Mouse (Mus musculus): ENCODE measurements around the gene Ntn1. TPM values are rescaled to one million over a fixed set of nuclear protein-coding genes. Genes with fewer than 3 reads are reported as not detected.

Ntn1 gene
- polyA plus RNA-seq, 1 experiment from 2014 or later, result 0.15 TPM

DNA sequence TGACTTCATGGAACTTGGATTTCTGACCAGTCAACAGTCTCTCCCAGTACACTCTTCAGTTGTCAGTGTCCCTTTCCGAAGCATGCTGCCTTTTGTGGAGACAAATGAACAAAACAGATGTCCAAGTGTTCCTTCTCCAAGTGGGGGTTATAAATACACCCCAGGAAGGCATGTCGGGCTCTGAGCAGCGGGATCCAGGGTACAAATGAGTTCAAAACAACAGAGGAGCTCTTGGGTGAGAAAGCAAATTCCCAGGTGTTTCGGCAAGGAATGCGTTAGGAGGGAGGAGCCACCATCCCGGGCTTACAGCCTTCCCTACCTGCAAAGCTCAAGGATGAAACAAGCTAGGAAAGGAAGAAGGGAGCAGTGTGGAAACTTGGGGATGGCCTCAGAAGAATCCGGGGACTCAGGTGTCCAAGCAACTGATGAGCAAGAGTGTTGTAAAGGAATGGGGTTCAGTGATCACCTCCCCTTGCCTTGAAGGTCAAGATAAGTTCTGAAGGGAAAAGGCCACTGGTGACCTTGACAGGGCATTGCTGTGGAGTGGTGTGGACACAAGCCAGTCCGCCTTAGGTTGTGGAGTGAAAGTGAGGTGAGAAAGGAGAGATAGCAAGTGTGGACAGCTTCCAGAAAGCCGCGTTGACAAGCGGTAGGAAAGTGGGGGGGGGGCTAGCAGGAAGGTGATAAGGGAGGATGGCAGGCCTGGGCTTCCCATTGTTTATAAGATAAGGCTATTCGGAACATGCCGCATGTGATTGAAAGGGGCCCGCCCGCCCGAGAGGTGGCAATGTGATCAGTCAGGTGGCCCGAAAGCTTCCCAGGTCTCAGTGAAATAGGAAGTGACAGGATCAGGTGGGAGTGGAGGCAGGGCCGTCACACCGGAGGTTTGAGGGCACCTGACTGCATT, 10.0 kb downstream of the Ntn1 start:
- Histone ChIP-seq H3K27ac (replicated peaks) (no peak overlapping the region), H3K4me2 (no peak overlapping the region), H3K9me3 (replicated peaks) (no peaks in the 10 kb centered on the region), H3K9ac (no peak overlapping the region), H3K4me3 (replicated peaks) (no peak overlapping the region), H3K36me3 (replicated peaks) (no peaks in the 10 kb centered on the region), H3K4me1 (replicated peaks) (peaks cover 11% of the 10 kb centered on the region), H3K27me3 (peaks cover 96% of the 10 kb centered on the region)
- 3% methylated on average over 19 of the region's 19 CpGs for WGBS (ENCODE audit: insufficient replicate concordance)
- ATAC-seq (ENCODE audit: insufficient read depth), result no peak

DNA sequence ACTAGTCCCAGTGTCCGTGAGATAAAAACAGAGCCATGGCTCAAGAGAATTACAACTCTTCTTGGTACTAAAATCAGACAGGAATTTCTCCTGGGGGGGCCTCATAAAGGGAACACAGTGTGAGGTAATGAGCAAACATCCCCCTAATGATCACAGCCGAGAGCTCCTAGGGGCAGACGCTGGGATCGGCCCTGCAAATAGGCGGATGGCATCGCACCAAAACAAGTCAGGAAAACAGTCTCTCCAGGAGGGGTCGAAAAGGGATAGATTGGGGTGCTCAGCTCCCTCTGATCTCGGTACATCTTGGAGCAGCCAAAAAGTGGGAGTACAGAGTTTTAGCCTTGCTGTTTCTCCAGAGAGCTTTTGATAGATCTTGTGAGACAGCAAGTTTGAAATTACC, 11.0 kb downstream of the Ntn1 start:
- Histone ChIP-seq H3K4me2 (no peak overlapping the region), H3K9ac (no peak overlapping the region), H3K4me1 (replicated peaks) (peaks cover 20% of the 10 kb centered on the region), H3K36me3 (replicated peaks) (no peaks in the 10 kb centered on the region), H3K27me3 (peaks cover 96% of the 10 kb centered on the region), H3K27ac (replicated peaks) (no peak overlapping the region), H3K9me3 (replicated peaks) (no peaks in the 10 kb centered on the region), H3K4me3 (replicated peaks) (no peak overlapping the region)
- no peak for ATAC-seq (ENCODE audit: insufficient read depth)
- 1% methylated on average over 8 of the region's 8 CpGs for WGBS (ENCODE audit: insufficient replicate concordance)

DNA sequence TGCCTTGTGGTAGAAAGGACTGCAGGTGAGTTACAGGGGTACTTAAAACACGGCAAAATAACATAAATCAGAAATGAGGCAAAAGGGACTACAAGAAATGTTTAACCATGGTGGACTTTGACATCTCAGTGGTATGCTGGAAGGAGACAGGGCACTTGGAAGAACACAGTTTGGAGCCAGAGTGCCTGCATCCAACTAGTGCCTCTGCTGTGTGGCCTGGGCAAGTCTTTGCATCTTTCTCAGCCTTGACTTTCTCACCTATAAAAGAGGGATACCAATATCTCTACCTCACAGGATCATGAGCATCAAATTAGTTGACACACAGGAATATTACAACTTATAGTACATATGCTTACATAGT, 12.0 kb downstream of the Ntn1 start:
- no peaks in the 10 kb centered on the region for H3K9me3 ChIP-seq (replicated peaks)
- peaks cover 96% of the 10 kb centered on the region for H3K27me3 ChIP-seq
- ATAC-seq (ENCODE audit: insufficient read depth), result no peak
- H3K4me1 ChIP-seq (replicated peaks), result peaks cover 20% of the 10 kb centered on the region
- H3K4me2 ChIP-seq, result no peak overlapping the region
- no peak overlapping the region for H3K27ac ChIP-seq (replicated peaks)
- no peaks in the 10 kb centered on the region for H3K36me3 ChIP-seq (replicated peaks)
- no peak overlapping the region for H3K9ac ChIP-seq
- H3K4me3 ChIP-seq (replicated peaks), result no peak overlapping the region
- 13% methylated on average over 1 of the region's 1 CpGs for WGBS (ENCODE audit: insufficient replicate concordance)

DNA sequence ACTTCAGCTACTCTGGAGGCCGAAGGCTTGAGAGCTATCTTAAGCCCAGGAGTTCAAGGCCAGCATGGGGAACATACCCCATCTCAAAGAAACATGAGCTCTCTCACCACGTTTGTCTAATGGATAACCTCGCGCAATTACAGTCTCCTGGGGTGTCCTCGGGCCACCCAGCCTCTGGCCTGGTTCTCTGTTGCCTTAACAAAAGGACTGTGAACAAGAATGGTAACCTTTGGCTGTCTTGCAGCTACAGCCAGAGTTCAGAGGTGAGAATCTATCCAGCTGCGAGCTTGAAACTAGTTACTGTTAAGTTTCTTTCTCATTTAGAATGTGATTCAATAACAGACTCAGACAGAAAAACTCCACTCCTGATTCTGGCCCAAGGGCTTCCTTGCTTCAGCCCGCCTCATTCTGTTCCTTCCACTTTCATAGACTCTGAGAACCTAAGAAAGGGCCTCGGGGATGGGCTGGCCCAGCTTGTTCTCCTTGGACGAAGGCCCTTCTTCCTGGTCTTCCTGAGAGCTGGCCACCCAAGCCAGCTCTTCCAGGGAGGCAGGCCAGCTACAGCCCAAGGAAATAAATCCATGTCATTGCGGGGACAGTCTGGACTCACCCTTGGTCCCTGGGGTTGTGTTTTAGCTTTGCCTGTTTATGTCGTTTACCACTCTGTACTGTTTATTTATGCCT, 12.5 kb downstream of the Ntn1 start:
- peaks cover 20% of the 10 kb centered on the region for H3K4me1 ChIP-seq (replicated peaks)
- H3K27me3 ChIP-seq, result peaks cover 98% of the 10 kb centered on the region
- H3K27ac ChIP-seq (replicated peaks), result no peak overlapping the region
- no peak overlapping the region for H3K4me2 ChIP-seq
- no peak overlapping the region for H3K4me3 ChIP-seq (replicated peaks)
- H3K9me3 ChIP-seq (replicated peaks), result no peaks in the 10 kb centered on the region
- WGBS (ENCODE audit: insufficient replicate concordance), result 34% methylated on average over 11 of the region's 11 CpGs
- H3K36me3 ChIP-seq (replicated peaks), result no peaks in the 10 kb centered on the region
- H3K9ac ChIP-seq, result no peak overlapping the region
- no peak for ATAC-seq (ENCODE audit: insufficient read depth)

DNA sequence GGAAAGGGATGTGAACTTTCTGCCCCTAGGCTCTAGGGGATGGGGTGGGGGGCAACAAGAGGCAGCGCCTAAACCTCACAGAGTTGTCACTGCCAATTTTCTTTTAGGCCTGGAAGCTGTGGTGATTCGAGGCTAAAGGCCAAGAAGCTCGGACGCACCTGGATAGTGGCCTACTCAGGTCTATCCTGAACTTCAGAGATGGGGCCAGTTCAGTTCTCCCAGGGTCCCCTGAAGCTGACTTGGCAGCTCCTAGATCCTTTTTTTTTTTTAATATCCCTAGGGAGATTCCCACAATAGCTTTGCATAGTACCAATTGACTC, 13.2 kb downstream of the Ntn1 start:
- Histone ChIP-seq H3K36me3 (replicated peaks) (no peaks in the 10 kb centered on the region), H3K27ac (replicated peaks) (no peak overlapping the region), H3K4me2 (peak overlapping the region; percentile 70), H3K27me3 (peaks cover 97% of the 10 kb centered on the region), H3K9me3 (replicated peaks) (no peaks in the 10 kb centered on the region), H3K9ac (no peak overlapping the region), H3K4me1 (replicated peaks) (peaks cover 20% of the 10 kb centered on the region), H3K4me3 (replicated peaks) (peak overlapping the region; percentile 56)
- ATAC-seq (ENCODE audit: insufficient read depth), result no peak
- 36% methylated on average over 4 of the region's 4 CpGs for WGBS (ENCODE audit: insufficient replicate concordance)

DNA sequence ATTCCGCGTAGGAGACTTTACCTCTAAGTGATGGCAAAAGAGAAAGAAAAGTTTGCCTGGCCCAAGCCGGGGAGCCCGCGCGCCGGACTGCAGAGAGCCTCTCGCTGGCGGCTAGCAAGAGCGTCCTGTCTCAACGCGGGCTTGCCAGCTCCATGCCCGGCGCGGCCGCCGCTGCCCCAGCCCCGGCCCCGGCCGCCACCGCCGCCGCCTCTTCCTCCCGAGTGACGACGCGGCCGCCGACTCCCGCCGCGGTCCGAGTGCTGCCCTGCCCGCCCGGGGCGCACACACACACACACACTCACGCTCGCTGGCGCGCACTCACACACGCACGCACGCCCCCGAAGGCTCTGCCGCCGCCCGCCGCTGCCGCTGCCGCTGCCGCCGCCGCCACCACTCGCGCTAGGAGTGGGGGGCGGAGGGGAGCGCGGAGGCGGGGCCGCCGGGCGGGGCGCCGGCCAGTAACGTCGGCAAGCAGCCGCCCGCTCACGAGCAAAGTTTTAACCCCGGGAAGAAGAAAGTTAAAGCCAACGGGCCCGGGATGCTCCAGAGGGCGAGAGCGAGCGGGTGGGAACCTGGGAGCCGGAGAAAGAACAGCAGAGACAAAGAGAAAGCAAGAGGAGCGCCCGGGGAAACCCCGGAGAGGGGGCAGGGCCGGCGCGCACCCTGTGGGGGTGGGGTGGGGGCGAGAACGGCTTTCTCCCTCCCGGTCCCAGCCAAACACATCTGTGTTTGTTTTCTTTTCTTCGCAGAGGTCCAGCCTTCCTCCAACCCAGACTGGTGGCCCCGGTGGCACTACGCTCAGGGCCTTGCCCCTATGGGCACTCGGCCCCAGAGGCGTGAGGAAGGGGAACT, 13.8 kb downstream of the Ntn1 start:
- no peak overlapping the region for H3K9ac ChIP-seq
- no peak for ATAC-seq (ENCODE audit: insufficient read depth)
- H3K27me3 ChIP-seq, result peaks cover 97% of the 10 kb centered on the region
- no peak overlapping the region for H3K27ac ChIP-seq (replicated peaks)
- peaks cover 20% of the 10 kb centered on the region for H3K4me1 ChIP-seq (replicated peaks)
- no peaks in the 10 kb centered on the region for H3K36me3 ChIP-seq (replicated peaks)
- 2% methylated on average over 90 of the region's 90 CpGs for WGBS (ENCODE audit: insufficient replicate concordance)
- peak overlapping the region; percentile 70 for H3K4me2 ChIP-seq
- peak overlapping the region; percentile 56 for H3K4me3 ChIP-seq (replicated peaks)
- H3K9me3 ChIP-seq (replicated peaks), result no peaks in the 10 kb centered on the region

DNA sequence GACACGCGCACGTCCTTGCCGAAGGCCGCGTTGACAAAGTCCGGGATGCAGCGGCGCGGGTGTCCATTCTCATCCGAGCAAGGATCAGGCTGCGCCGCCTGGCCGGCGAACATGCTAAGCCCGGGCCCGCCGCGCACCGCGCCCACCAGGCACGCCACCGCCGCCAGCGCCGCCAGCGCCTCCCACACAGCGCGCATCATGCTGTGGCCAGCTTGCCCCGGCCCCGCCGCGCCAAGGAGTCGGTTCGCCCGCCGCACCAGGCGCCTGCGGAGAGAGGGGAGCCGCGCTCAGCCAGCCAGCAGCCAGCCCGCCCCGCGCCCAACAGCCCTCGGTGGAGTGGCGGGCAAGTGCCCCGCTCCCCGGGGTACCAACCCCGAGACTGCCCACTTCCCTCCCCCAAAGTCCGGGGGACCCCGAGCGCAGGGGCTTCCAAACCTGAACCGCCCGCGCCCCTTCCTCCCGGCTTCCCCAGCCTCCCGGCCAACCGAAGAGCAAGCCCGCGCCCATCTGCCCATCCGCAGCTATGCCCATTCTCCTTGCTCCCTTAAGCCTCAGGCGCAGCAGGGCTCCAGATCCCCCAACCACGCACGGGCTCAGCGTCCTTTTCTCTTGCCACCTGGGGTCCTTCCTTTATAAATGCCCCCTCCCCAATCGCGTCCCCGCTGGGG, 14.6 kb downstream of the Ntn1 start:
- Histone ChIP-seq H3K9ac (no peak overlapping the region), H3K27me3 (peaks cover 97% of the 10 kb centered on the region), H3K4me2 (peak overlapping the region; percentile 70), H3K36me3 (replicated peaks) (no peaks in the 10 kb centered on the region), H3K9me3 (replicated peaks) (no peaks in the 10 kb centered on the region), H3K4me3 (replicated peaks) (peak overlapping the region; percentile 56), H3K27ac (replicated peaks) (no peak overlapping the region), H3K4me1 (replicated peaks) (peaks cover 20% of the 10 kb centered on the region)
- ATAC-seq (ENCODE audit: insufficient read depth), result no peak
- WGBS (ENCODE audit: insufficient replicate concordance), result 1% methylated on average over 63 of the region's 68 CpGs

DNA sequence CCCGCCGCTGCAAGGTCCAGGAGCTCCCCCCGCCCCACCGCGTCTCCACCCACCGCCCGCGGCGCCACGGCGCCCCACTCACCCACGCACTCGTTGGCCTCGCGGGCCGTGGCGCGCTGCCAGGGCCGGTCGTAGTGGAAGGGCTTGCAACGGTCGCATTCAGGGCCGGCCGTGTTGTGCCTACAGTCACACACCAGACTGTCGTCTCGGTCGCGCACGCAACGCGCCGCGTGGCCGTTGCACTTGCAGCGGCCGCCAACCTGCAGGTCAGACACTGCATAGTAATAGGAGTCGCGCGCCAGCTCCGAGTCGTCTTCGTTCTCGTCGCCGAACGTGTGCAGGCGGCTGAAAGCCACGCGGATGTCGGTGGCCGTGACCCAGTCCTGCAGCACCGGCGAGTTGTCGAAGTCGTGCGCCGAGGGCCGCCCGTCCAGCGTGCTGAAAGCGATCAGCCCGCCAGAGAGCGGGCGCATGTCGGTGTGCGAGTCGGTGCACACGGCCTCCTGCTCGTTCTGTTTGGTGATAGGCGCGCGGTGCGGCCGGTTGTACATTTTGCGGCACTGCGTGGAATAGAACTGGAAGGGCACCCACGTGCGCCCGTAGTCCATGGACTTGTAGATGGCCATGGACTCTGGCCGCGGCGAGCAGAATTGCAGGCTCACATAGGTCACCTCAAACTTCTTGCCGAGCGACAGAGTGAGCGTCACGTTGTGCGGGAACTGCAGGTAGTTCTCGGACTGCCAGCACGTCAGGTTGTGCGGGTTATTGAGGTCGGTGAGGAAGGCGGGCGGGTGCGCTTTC, 15.4 kb downstream of the Ntn1 start:
- 2% methylated on average over 94 of the region's 94 CpGs for WGBS (ENCODE audit: insufficient replicate concordance)
- no peaks in the 10 kb centered on the region for H3K36me3 ChIP-seq (replicated peaks)
- H3K9me3 ChIP-seq (replicated peaks), result no peaks in the 10 kb centered on the region
- no peak overlapping the region for H3K27ac ChIP-seq (replicated peaks)
- peaks cover 20% of the 10 kb centered on the region for H3K4me1 ChIP-seq (replicated peaks)
- no peak overlapping the region for H3K9ac ChIP-seq
- H3K4me2 ChIP-seq, result peak overlapping the region; percentile 70
- no peak for ATAC-seq (ENCODE audit: insufficient read depth)
- peak overlapping the region; percentile 56 for H3K4me3 ChIP-seq (replicated peaks)
- peaks cover 96% of the 10 kb centered on the region for H3K27me3 ChIP-seq

DNA sequence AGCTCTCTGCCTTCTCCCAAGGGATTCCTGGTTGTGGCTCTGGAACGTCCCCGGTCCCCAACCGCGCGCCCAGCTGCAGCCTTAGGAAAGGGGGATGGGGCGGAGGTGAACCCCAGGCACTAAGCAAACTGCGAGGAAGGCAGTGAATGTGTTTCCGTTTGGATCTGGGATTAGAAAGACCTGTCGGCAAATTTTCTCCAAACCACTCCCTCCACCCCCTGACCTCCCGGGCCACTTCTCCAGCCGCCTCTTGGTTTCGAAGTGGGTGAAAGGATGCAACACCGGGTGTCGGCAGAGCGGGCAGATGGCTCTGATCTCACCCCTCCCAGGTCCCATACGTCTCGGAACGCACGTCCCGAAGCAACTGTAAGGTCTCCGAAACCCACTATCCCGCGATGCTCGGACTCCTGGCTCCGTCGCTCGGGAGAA, 16.0 kb downstream of the Ntn1 start:
- Histone ChIP-seq H3K4me1 (replicated peaks) (peaks cover 20% of the 10 kb centered on the region), H3K9me3 (replicated peaks) (no peaks in the 10 kb centered on the region), H3K4me2 (peak overlapping the region; percentile 70; the same call in 1 of the 2 replicates), H3K27me3 (peaks cover 96% of the 10 kb centered on the region), H3K36me3 (replicated peaks) (no peaks in the 10 kb centered on the region), H3K4me3 (replicated peaks) (peak overlapping the region; percentile 56; the same call in 1 of the 2 replicates), H3K27ac (replicated peaks) (no peak overlapping the region), H3K9ac (no peak overlapping the region)
- no peak for ATAC-seq (ENCODE audit: insufficient read depth)
- 2% methylated on average over 27 of the region's 27 CpGs for WGBS (ENCODE audit: insufficient replicate concordance)

DNA sequence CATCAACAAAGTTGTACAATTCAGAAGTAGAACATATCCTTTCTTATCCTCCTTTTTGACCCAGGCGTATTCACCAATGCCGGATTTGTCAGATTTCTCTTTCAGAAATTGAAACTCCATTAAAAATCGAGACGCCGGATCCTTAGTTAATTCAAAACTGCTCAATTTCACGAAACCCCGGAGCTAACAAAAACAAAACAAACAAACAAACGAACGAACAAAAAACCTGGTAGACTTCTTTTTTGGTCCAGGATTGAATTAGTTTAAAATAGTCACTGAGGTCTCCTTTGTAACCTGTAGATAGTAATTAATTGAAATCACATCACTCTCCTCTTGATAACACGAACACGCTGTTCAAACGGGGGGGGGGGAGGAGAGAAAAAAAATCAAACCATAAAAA, 16.5 kb downstream of the Ntn1 start:
- peaks cover 96% of the 10 kb centered on the region for H3K27me3 ChIP-seq
- WGBS (ENCODE audit: insufficient replicate concordance), result 10% methylated on average over 12 of the region's 12 CpGs
- H3K36me3 ChIP-seq (replicated peaks), result no peaks in the 10 kb centered on the region
- H3K27ac ChIP-seq (replicated peaks), result no peak overlapping the region
- H3K9me3 ChIP-seq (replicated peaks), result no peaks in the 10 kb centered on the region
- ATAC-seq (ENCODE audit: insufficient read depth), result no peak
- H3K9ac ChIP-seq, result no peak overlapping the region
- no peak overlapping the region for H3K4me2 ChIP-seq
- peaks cover 20% of the 10 kb centered on the region for H3K4me1 ChIP-seq (replicated peaks)
- no peak overlapping the region for H3K4me3 ChIP-seq (replicated peaks)
